Mouse (Mus musculus): ENCODE data around the gene Tnfsf9.
A peak's percentile ranks its signal among the peaks of the same experiment; 100 is the strongest.

Gene Tnfsf9

GRCm38 (mm10) chr17:57134693-57135092 is 29.6 kb downstream of the Tnfsf9 start:
- no peak for DNase-seq

GRCm38 (mm10) chr17:57135635-57136034 is 30.5 kb downstream of the Tnfsf9 start:
- no peak for DNase-seq

- no peak for DNase-seq
Measured at GRCm38 (mm10) chr17:57138676-57139075, 33.6 kb downstream of the Tnfsf9 start.

- no peak for DNase-seq
Measured at GRCm38 (mm10) chr17:57139708-57140107, 34.6 kb downstream of the Tnfsf9 start.

- no peak for DNase-seq
Measured at GRCm38 (mm10) chr17:57143704-57144103, 38.6 kb downstream of the Tnfsf9 start.

GRCm38 (mm10) chr17:57145115-57145514 is 40.0 kb downstream of the Tnfsf9 start:
- DNase-seq: no peak

GRCm38 (mm10) chr17:57148343-57148742 is 43.2 kb downstream of the Tnfsf9 start:
- DNase-seq: no peak

- peak; percentile 27 for DNase-seq
Measured at GRCm38 (mm10) chr17:57148994-57149803, 44.1 kb downstream of the Tnfsf9 start, which contains the start of gene Cd70. TSS of gene Cd70 (minus strand) at chr17:57149777.

- DNase-seq: no peak
Measured at GRCm38 (mm10) chr17:57153006-57153405, 47.9 kb downstream of the Tnfsf9 start.

- DNase-seq: no peak
Measured at GRCm38 (mm10) chr17:57153787-57154186, 48.7 kb downstream of the Tnfsf9 start.
